Mouse (Mus musculus): Measurements from ENCODE around the gene Rps6kb2. TPM values are rescaled to one million over a fixed set of nuclear protein-coding genes. Genes with fewer than 3 reads are reported as not detected.
"Not testable (repeated sequence)": the region's sequence is repeated elsewhere in the genome, so short reads cannot be mapped to it uniquely, and the experiment has no call there.

The Rps6kb2 gene
- polyA plus RNA-seq, 1 experiment: 35.9 TPM

GRCm38 (mm10) chr19:4134354-4134753, 28.8 kb downstream of the Rps6kb2 start:
- Histone ChIP-seq H3K4me3 (ENCODE audit: insufficient read depth, low read length) (no peak overlapping the region), H3K4me1 (ENCODE audit: control insufficient read depth, insufficient read depth, low read length) (peaks cover 5% of the 10 kb centered on the region; the same call in 1 of the 2 replicates), H3K27ac (ENCODE audit: insufficient read depth, low read length) (no peak overlapping the region; the same call in 1 of the 2 replicates)
- TF ChIP-seq CTCF (IDR thresholded peaks at IDR 0.05; ENCODE audit: borderline replicate concordance, insufficient read depth, low read length): no peak

- Histone ChIP-seq H3K4me1 (ENCODE audit: control insufficient read depth, insufficient read depth, low read length) (peaks cover 5% of the 10 kb centered on the region; the same call in 1 of the 2 replicates), H3K4me3 (ENCODE audit: insufficient read depth, low read length) (no peak overlapping the region), H3K27ac (ENCODE audit: insufficient read depth, low read length) (no peak overlapping the region)
- no peak for TF ChIP-seq POLR2A (IDR thresholded peaks at IDR 0.05; ENCODE audit: low read depth, low read length)
- 0 out of 2 replicates have a peak, but pooled peaks have one; percentile 20 for TF ChIP-seq CTCF (IDR thresholded peaks at IDR 0.05; ENCODE audit: borderline replicate concordance, insufficient read depth, low read length)
These were observed 31.4 kb downstream of the Rps6kb2 start for GRCm38 (mm10) chr19:4131768-4132167.

GRCm38 (mm10) chr19:4131075-4131474, 32.1 kb downstream of the Rps6kb2 start:
- no peak overlapping the region for H3K27ac ChIP-seq (ENCODE audit: insufficient read depth, low read length)
- TF ChIP-seq POLR2A (IDR thresholded peaks at IDR 0.05; ENCODE audit: low read depth, low read length) (no peak), CTCF (IDR thresholded peaks at IDR 0.05; ENCODE audit: borderline replicate concordance, insufficient read depth, low read length) (no peak)
- H3K4me1 ChIP-seq (ENCODE audit: control insufficient read depth, insufficient read depth, low read length): peaks cover 5% of the 10 kb centered on the region; the same call in 1 of the 2 replicates
- no peak overlapping the region for H3K4me3 ChIP-seq (ENCODE audit: insufficient read depth, low read length)

GRCm38 (mm10) chr19:4130106-4130505, 33.0 kb downstream of the Rps6kb2 start:
- Histone ChIP-seq H3K27ac (ENCODE audit: insufficient read depth, low read length) (peak overlapping the region; percentile 41; the same call in 1 of the 2 replicates), H3K4me1 (ENCODE audit: control insufficient read depth, insufficient read depth, low read length) (peaks cover 5% of the 10 kb centered on the region; the same call in 1 of the 2 replicates), H3K4me3 (ENCODE audit: insufficient read depth, low read length) (no peak overlapping the region)
- TF ChIP-seq CTCF (IDR thresholded peaks at IDR 0.05; ENCODE audit: borderline replicate concordance, insufficient read depth, low read length) (no peak), POLR2A (IDR thresholded peaks at IDR 0.05; ENCODE audit: low read depth, low read length) (no peak)

GRCm38 (mm10) chr19:4129462-4129861, 33.7 kb downstream of the Rps6kb2 start:
- Histone ChIP-seq H3K4me3 (ENCODE audit: insufficient read depth, low read length) (no peak overlapping the region), H3K27ac (ENCODE audit: insufficient read depth, low read length) (no peak overlapping the region)
- TF ChIP-seq POLR2A (IDR thresholded peaks at IDR 0.05; ENCODE audit: low read depth, low read length) (no peak), CTCF (IDR thresholded peaks at IDR 0.05; ENCODE audit: borderline replicate concordance, insufficient read depth, low read length) (no peak)

GRCm38 (mm10) chr19:4126759-4127495, 36.2 kb downstream of the Rps6kb2 start:
- peak overlapping the region; percentile 96 for H3K4me3 ChIP-seq (ENCODE audit: insufficient read depth, low read length)
- peaks cover 3% of the 10 kb centered on the region; the same call in 1 of the 2 replicates for H3K4me1 ChIP-seq (ENCODE audit: control insufficient read depth, insufficient read depth, low read length)
- H3K27ac ChIP-seq (ENCODE audit: insufficient read depth, low read length): peak overlapping the region; percentile 5; the same call in 1 of the 2 replicates
- TF ChIP-seq POLR2A (IDR thresholded peaks at IDR 0.05; ENCODE audit: low read depth, low read length) (no peak), CTCF (IDR thresholded peaks at IDR 0.05; ENCODE audit: borderline replicate concordance, insufficient read depth, low read length) (no peak)

More at GRCm38 (mm10) chr19:4129462-4129861, 33.7 kb downstream of the Rps6kb2 start:
- peaks cover 3% of the 10 kb centered on the region; the same call in 1 of the 2 replicates for H3K4me1 ChIP-seq (ENCODE audit: control insufficient read depth, insufficient read depth, low read length)

GRCm38 (mm10) chr19:4125741-4126696, 37.1 kb downstream of the Rps6kb2 start, which contains the start of gene Aip:
TSS of gene Aip (minus strand) at chr19:4125858.
- TF ChIP-seq CTCF (IDR thresholded peaks at IDR 0.05; ENCODE audit: borderline replicate concordance, insufficient read depth, low read length) (peak; percentile 42; the same call in 1 of the 2 replicates), POLR2A (IDR thresholded peaks at IDR 0.05; ENCODE audit: low read depth, low read length) (peak; percentile 84)
- Histone ChIP-seq H3K4me3 (ENCODE audit: insufficient read depth, low read length) (peak within 1 kb of the TSS; percentile 96), H3K27ac (ENCODE audit: insufficient read depth, low read length) (peak within 1 kb of the TSS; percentile 29; the same call in 1 of the 2 replicates), H3K4me1 (ENCODE audit: control insufficient read depth, insufficient read depth, low read length) (peaks cover 3% of the 10 kb centered on the region; the same call in 1 of the 2 replicates)

GRCm38 (mm10) chr19:4125268-4125667, 37.9 kb downstream of the Rps6kb2 start:
- not testable (repeated sequence) for H3K4me1 ChIP-seq (ENCODE audit: control insufficient read depth, insufficient read depth, low read length)
- Histone ChIP-seq H3K27ac (ENCODE audit: insufficient read depth, low read length) (0 out of 2 replicates have a peak overlapping the region, but pooled peaks have one; percentile 29), H3K4me3 (ENCODE audit: insufficient read depth, low read length) (peak overlapping the region; percentile 35; the same call in 1 of the 2 replicates)

GRCm38 (mm10) chr19:4124432-4124831, 38.7 kb downstream of the Rps6kb2 start:
- TF ChIP-seq CTCF (IDR thresholded peaks at IDR 0.05; ENCODE audit: borderline replicate concordance, insufficient read depth, low read length): no peak
- TF ChIP-seq POLR2A (IDR thresholded peaks at IDR 0.05; ENCODE audit: low read depth, low read length): no peak
- no peak overlapping the region for H3K27ac ChIP-seq (ENCODE audit: insufficient read depth, low read length)
- no peak overlapping the region for H3K4me3 ChIP-seq (ENCODE audit: insufficient read depth, low read length)
- H3K4me1 ChIP-seq (ENCODE audit: control insufficient read depth, insufficient read depth, low read length): no peaks in the 10 kb centered on the region
